Mouse (Mus musculus): ENCODE measurements at regions not wholly inside any gene's neighbourhood (a gene's known extent, or its start where the extent isn't known, plus 50 kb on each side); places are given as distances from the start of the nearest gene placed in this dataset.

- WGBS: 53% methylated on average over 7 of the region's 7 CpGs
- Histone ChIP-seq H3K9me3 (ENCODE audit: control insufficient read depth) (no peaks in the 10 kb centered on the region), H3K27me3 (replicated peaks; ENCODE audit: control insufficient read depth, insufficient read depth, low read length) (no peaks in the 10 kb centered on the region), H3K9ac (ENCODE audit: low read depth, low read length) (no peak overlapping the region), H3K27ac (ENCODE audit: low read depth, low read length) (no peak overlapping the region), H3K4me1 (replicated peaks; ENCODE audit: control insufficient read depth, insufficient read depth, low read length) (no peaks in the 10 kb centered on the region), H3K4me2 (replicated peaks; ENCODE audit: low read depth) (no peak overlapping the region), H3K36me3 (ENCODE audit: control insufficient read depth, insufficient read depth) (no peaks in the 10 kb centered on the region), H3K4me3 (ENCODE audit: low read depth, low read length) (no peak overlapping the region)
- no peak for ATAC-seq
- TF ChIP-seq CTCF (IDR thresholded peaks at IDR 0.05; ENCODE audit: low read depth): peak; percentile 44
Observed at GRCm38 (mm10) chrX:137424259-137424658, 146.1 kb upstream of the Il1rapl2 start.

Measured in intestine, postnatal 0 days (tissue).